Mouse (Mus musculus): ENCODE data around the gene Coro2b.

DNA sequence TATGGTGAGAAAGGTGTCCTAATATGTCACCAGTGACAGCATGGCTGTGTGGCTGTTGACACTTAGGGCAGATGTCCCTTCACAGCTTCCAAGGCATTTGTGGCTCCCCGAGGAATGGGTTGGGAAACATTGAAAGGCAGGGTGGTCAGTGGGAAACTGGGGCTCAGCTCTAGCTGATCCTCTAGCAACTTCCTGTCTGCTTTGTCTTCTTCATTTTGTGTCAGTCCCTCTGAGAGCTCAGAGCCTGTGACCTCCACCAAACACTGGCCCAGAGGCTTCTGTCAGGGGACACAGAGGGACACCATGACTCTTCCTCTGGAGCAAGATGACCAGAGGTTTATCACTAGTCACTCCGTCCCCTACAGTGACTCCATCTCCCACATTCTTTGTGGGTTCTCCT lies 2.7 kb downstream of the Coro2b start:
- TF ChIP-seq CTCF (IDR thresholded peaks at IDR 0.05; ENCODE audit: low read depth) (no peak), EP300 (IDR thresholded peaks at IDR 0.05; ENCODE audit: low read depth) (no peak)

All from liver, embryonic 14.5 days (tissue).